Mouse (Mus musculus) adrenal gland, adult (tissue): Measurements from ENCODE around the gene Cep131.

Experiments
- DNase-seq, 2 experiments: peaks; one replicate each; pipeline ENCODE4 v3.0.0; 2022 to 2023; ENCODE audit warnings: low spot score in 1 of 2; ENCODE audit not compliant: inconsistent age in 2 of 2

Cep131 gene

DNA sequence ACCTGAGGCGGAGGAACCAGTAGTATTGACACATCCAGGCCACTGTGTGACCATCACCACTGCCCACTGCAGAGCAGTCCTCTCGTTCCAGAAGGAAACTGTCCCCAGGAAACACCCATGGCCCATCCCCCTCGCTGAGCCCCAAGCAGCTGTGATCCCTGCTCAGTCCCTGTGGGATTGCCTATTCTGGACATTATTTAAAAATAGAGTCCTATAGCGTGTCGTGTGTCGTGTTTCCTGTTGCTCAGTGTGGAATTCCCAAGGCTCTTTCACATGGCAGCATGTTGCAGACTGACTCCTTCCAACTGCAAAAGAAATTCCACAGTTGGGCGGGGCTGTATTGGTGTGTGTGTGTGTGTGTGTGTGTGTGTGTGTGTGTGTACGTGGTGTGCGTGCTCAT is 34.4 kb downstream of the Cep131 start:
- DNase-seq = no peak

- peak; percentile 51 to 79 for DNase-seq
Measured at GRCm38 (mm10) chr11:120051124-120051811, 35.4 kb downstream of the Cep131 start.

DNA sequence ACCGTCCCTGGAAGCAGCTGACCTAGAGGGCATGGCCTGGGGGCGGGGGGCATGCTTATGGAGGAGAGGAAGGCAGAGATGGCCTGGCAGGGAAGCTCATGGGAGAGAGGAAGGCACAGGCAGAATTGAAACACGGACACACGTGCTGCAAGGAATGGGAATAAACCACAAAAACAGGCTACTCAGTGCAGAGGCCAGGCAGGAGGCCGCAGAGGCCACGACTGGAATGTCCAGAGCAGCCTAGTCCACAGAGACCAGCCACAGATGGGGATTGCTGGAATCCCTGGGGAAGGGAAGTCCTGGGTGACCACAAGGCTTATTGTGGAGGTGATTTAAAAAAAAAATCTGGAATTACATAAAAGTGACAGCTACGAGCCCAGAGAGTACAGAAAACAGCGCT is 37.6 kb downstream of the Cep131 start:
- no peak for DNase-seq

DNA sequence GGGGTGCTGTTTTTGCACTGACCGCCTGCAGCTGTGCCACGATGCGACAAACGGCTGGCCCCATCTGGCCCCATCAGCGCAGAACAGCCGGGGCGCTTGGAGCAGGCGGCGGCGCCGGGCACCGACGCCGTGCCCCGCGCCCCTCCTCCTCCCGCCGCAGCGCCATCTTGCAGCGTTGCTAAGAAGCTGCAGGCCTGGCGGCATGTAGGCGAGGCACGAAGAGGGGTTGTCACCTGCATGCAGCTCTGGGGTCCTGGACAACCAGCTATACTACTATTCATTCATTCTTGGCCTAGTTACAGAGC is 38.4 kb downstream of the Cep131 start:
- no peak for DNase-seq

GRCm38 (mm10) chr11:120047531-120048251 is 38.9 kb downstream of the Cep131 start:
- DNase-seq = peak in 1 of 2 experiments; percentile 43

GRCm38 (mm10) chr11:120046553-120047191 is 40.0 kb downstream of the Cep131 start, which contains the start of gene Aatk:
TSS of gene Aatk (minus strand) at chr11:120047167.
- peak; percentile 38 to 72 for DNase-seq

DNA sequence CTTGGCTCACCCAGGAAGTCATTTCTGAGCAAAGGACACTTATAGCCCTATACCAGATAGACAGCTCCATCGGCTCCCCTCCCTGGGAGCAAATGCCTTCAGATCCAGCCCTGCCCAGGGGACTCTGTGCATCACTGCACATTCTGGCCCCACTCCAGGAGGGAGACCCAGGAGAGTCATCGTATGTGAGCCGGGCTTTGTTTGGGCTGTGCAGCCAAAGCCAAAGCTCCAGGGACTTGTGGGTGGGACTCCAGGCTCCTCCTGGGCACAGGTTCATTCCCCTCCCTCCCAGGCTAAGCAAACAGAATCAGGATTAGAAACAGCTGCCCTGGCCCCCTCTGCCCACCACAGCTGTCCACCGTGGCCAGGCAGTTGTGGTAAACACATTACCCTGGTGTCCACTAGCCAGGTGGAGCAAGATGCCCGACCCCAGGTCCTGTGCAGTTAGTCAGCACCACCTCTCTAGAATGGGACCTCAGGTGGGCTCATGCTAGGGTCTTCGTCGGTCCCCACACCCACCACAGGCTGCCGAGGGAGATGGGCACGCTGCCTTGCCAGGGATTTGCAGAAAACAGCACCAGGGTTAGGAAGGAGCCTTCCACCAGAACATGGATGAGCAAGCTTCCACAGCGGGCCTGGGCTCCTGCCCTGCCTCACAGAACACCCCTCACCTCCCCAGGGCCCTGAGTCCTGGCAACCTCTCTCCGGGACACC is 40.6 kb downstream of the Cep131 start:
- DNase-seq = peak in 1 of 2 experiments; percentile 47

DNA sequence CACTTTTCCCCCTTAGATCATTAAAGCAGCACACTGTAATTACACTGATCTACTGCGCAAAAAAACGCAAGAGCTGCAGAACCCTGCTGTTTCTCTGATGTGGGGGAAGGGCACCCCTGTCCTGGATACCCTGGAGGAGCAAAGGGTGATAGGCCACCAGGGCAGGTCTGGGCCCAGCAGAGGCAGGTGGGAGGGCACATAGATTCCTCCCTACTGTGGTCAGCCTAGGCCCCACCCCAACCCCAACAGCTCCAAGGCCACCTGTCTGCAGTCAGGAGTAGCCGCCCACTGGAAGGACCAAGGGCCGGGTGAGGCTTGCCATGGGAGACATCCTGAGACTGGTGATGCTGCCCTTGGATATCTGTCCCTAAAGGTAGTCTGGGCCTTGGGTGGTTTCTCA is 41.3 kb downstream of the Cep131 start:
- no peak for DNase-seq

- DNase-seq = peak in 1 of 2 experiments; percentile 52
Measured at GRCm38 (mm10) chr11:120042141-120042838, 44.3 kb downstream of the Cep131 start.

DNA sequence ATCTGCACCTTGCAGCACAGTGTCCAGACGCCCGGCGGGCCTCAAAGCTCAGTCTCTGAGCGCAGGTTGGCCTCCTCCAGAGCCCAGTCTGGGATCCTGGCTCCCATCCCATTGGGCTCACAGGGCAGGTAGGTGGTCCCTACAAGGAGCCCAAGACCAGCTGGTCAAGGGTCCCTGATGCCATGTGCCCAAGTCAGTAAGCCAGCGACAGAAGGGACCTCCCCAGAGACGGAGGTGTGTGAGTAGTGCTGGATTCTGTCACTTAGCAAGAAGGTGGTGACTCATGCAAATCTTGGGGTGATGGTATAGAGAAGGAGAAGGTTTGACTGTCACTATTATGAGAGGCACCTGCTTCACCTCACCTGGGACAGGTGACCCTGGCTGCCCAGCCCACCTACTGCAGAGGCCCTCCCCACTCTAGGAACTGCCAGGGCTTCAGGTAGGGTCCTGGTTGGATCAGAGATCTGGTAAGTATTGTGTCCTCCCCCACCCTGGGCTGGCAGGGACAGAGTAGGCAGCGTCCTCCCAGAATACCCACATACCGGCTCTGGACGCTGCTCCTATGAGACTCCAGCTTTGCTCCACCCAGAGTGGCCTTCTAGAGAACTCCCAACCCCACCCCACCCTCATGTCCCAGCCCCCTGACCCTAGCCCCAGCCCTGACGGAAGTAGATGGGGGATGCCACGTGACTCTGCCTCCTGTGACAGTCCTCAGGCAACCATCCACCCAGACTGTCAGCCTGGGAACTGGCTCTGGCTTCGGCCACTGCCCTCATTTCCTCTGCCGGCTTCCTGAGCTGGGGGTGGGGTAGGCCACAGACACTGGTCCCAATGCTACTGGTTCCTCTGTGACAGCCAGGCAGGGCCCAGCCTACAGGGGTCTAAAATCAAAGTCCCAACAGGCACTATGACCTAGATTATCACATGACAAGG is 45.2 kb downstream of the Cep131 start:
- DNase-seq = peak; percentile 81 to 87

- peak in 1 of 2 experiments; percentile 48 for DNase-seq
Measured at GRCm38 (mm10) chr11:120040440-120040839, 46.2 kb downstream of the Cep131 start.

DNA sequence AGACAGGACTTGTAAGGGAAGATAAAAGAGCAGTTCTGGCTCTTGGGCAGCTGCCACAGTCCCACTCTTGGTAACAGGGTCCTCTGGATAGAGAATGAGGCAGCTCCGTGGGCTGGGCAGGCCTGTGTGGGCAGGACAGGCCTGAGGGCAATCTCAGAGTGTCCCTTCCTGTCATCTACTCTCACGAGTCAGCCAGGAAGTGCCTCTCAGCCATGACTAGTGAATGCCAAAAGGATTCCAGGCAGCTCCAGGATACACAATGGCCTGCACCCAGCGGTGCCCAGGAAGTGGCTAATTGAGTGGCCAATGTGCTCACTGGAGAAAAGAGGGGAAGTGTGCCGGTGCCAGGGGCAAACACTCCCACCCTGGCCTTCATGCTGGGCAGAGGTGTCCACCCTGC is 47.0 kb downstream of the Cep131 start:
- DNase-seq = peak in 1 of 2 experiments; percentile 60

GRCm38 (mm10) chr11:120034762-120035161 is 51.9 kb downstream of the Cep131 start:
- DNase-seq = no peak

- DNase-seq = no peak
Measured at GRCm38 (mm10) chr11:120034306-120034705, 52.3 kb downstream of the Cep131 start.

DNA sequence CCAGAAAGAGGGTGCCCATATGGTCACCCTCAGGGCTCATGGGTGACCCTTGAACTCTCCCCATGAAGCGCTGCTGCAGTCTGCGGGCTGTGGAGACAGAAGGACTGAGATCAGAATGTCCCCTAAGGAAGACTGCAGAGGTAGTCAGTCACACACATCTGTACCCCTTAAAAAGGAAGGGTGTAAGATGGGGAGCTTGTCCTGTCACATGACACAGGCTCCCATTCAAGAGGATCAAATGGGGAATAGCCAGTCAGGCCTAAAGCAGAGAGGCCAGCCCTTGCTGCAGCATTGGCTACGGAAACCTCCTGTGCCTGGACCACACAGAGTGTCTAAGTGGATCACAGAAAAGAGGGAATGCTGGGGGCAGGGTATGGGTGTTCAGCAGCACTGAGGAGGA is 53.2 kb downstream of the Cep131 start:
- DNase-seq = no peak

- DNase-seq = no peak
Measured at GRCm38 (mm10) chr11:120032052-120032451, 54.6 kb downstream of the Cep131 start.

GRCm38 (mm10) chr11:120030145-120030901 is 56.3 kb downstream of the Cep131 start:
- peak; percentile 58 to 84 for DNase-seq

DNA sequence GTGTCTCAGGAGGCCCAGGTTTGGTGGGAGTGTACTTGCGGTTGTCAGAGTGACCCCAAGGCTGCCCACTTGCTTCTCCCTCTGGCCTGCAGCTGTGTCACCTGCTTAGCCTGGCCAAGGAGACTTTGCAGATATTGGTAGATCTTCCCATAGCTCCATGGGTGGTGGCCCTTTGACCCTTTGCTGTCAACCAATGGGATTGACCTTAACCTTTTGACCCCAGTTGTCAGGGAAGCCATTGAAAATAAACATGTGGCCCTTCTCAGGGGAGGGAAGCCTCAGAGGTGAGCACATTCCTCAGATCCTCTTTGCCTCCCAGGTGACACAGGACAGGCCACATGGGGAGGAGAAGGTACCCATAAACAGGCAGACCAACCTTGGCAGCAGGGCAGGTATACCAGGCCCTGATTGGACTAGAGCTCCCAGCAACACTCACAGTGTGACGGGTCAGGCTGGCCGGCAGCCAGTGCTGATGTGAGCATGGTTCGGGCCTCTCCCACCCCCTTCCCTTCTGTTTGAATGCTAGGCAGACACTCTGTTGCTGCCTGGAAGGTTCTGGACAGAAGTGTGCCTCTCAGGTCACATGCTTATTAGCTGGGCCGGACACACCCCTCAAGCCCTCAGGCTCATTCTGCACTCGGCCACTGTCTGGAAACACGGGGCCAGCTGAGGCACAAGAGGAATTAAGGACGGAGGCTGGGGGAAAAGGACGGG is 57.0 kb downstream of the Cep131 start:
- DNase-seq = peak in 1 of 2 experiments; percentile 66
